Mouse (Mus musculus) olfactory bulb, adult 2 months (tissue): ENCODE measurements around the gene Trim10.

Experiments
- CTCF ChIP-seq: fragments of 200-500 bp; IDR thresholded peaks from 2 replicates; pipeline ENCODE4 v1.5.1; 2012; ENCODE audit warnings: low read depth, mild to moderate bottlenecking, low read length, moderate library complexity; ENCODE audit not compliant: insufficient read depth
- POLR2A ChIP-seq: fragments of 200-500 bp; IDR thresholded peaks from 2 replicates; pipeline ENCODE4 v1.6.1; 2012; ENCODE audit warnings: mild to moderate bottlenecking, low read depth, low read length, moderate library complexity; ENCODE audit not compliant: insufficient read depth

- TF ChIP-seq POLR2A (no peak), CTCF (no peak)
Observed at GRCm38 (mm10) chr17:36909802-36910201, 40.4 kb downstream of the Trim10 start.
